Mouse (Mus musculus): ENCODE results near the gene Ccl27b. TPM values are rescaled to one million over a fixed set of nuclear protein-coding genes. Genes with fewer than 3 reads are reported as not detected.

Ccl27b gene
- not detected in 2 replicates for polyA plus RNA-seq (2012; rRNA removed)

GRCm38 (mm10) chr4:42654951-42655350, at the start of gene Ccl27b:
Gene Ccl27b (plus strand): TSS chr4:42655251.

GRCm38 (mm10) chr4:42611895-42612294, 43.2 kb upstream of the Ccl27b start, which contains the start of gene Gm10591:
Gene Gm10591 (plus strand): TSS chr4:42612195.

GRCm38 (mm10) chr4:42629419-42629818, 25.6 kb upstream of the Ccl27b start, which contains the start of gene Gm2564:
Gene Gm2564 (plus strand): TSS chr4:42629719.

GRCm38 (mm10) chr4:42661793-42662192, 6.7 kb downstream of the Ccl27b start, which contains the start of gene Il11ra2:
Gene Il11ra2 (minus strand): TSS chr4:42661893.

Other genes with a start within 250 kb of the Ccl27b start
- gene Gm21586, start 215.9 kb upstream of the Ccl27b start, polyA plus RNA-seq (2012; rRNA removed) = not detected in 2 replicates
- gene Gm2163, start 188.5 kb upstream of the Ccl27b start, polyA plus RNA-seq (2012; rRNA removed) = 0.07 and 0.27 TPM in 2 replicates
- gene Fam205a2, start 127.1 kb upstream of the Ccl27b start, polyA plus RNA-seq (2012; rRNA removed) = 0.08 TPM in 1 of 2 replicates, not detected in the other
- gene Gm10591, start 43.1 kb upstream of the Ccl27b start, polyA plus RNA-seq (2012; rRNA removed) = not detected in 2 replicates
- gene Gm2564, start 25.5 kb upstream of the Ccl27b start, polyA plus RNA-seq (2012; rRNA removed) = 0.10 TPM in 1 of 2 replicates, not detected in the other
- 0.05 TPM in 2 replicates for gene Il11ra2, start 6.6 kb downstream of the Ccl27b start, polyA plus RNA-seq (2012; rRNA removed)
- gene 4930578G10Rik, start 80.3 kb downstream of the Ccl27b start, polyA plus RNA-seq (2012; rRNA removed) = 0.63 and 1.0 TPM in 2 replicates
- gene Ccl19, start 101.3 kb downstream of the Ccl27b start, polyA plus RNA-seq (2012; rRNA removed) = not detected in 2 replicates
- gene Ccl21a, start 118.7 kb downstream of the Ccl27b start, polyA plus RNA-seq (2012; rRNA removed) = 2.7 TPM in 1 of 2 replicates, not detected in the other
- gene Fam205a1, start 198.6 kb downstream of the Ccl27b start, polyA plus RNA-seq (2012; rRNA removed) = 0.02 and 0.06 TPM in 2 replicates
- gene Gm12394, start 201.5 kb downstream of the Ccl27b start, polyA plus RNA-seq (2012; rRNA removed) = not detected in 2 replicates
- not detected in 2 replicates for gene Fam205c, start 219.0 kb downstream of the Ccl27b start, polyA plus RNA-seq (2012; rRNA removed)

Measured in central nervous system, embryonic 11.5 days (tissue).